Mouse (Mus musculus) embryonic facial prominence, embryonic 13.5 days (tissue): ENCODE data around the gene Trp53rkb. TPM values are rescaled to one million over a fixed set of nuclear protein-coding genes. Genes with fewer than 3 reads are reported as not detected.

ENCODE experiments used
- ATAC-seq: fragments of 200-750 bp; cut with Nextera tagmentation; 2 replicates; pipeline ENCODE4 v1.8.0; 2017; ENCODE audit warnings: low read depth; ENCODE audit not compliant: insufficient number of reproducible peaks, insufficient read depth, low FRiP score, low TSS enrichment
- H3K27ac ChIP-seq: fragments of 300-500 bp; sonication (generic); 2 replicates; pipeline ENCODE4 v1.5.1; 2015; ENCODE audit warnings: moderate library complexity, mild to moderate bottlenecking, inconsistent platforms
- H3K27me3 ChIP-seq: fragments of 300-500 bp; sonication (generic); 2 replicates; pipeline ENCODE4 v1.6.1; 2015; ENCODE audit warnings: mild to moderate bottlenecking, inconsistent platforms
- H3K36me3 ChIP-seq: fragments of 300-500 bp; sonication (generic); 2 replicates; pipeline ENCODE4 v1.6.1; 2015; ENCODE audit warnings: mild to moderate bottlenecking, inconsistent platforms
- H3K4me1 ChIP-seq: fragments of 300-500 bp; sonication (generic); 2 replicates; pipeline ENCODE4 v1.6.1; 2015; ENCODE audit warnings: inconsistent platforms
- H3K4me2 ChIP-seq: fragments of 300-500 bp; sonication (generic); 2 replicates; pipeline ENCODE4 v1.6.1; 2015; ENCODE audit warnings: moderate library complexity, mild to moderate bottlenecking, inconsistent platforms
- H3K4me3 ChIP-seq: fragments of 300-500 bp; sonication (generic); 2 replicates; pipeline ENCODE4 v1.5.1; 2015; ENCODE audit warnings: mild to moderate bottlenecking, inconsistent platforms
- H3K9ac ChIP-seq: fragments of 300-500 bp; sonication (generic); 2 replicates; pipeline ENCODE4 v1.6.1; 2015; ENCODE audit warnings: mild to moderate bottlenecking, inconsistent platforms
- H3K9me3 ChIP-seq: fragments of 300-500 bp; sonication (generic); 2 replicates; pipeline ENCODE4 v1.6.1; 2016; ENCODE audit warnings: inconsistent platforms
- WGBS: fragments of 180-500 bp; shearing (Covaris S2); methylation state at CpG from one replicate; pipeline ENCODE4 v1.1.7; 2015; ENCODE audit warnings: mixed read lengths; 5-methylcytosine and 5-hydroxymethylcytosine counted together
- polyA plus RNA-seq: library from polyadenylated mRNA; unstranded; fragments of >200 nt; fragmentation: Nextera tagmentation; extraction: Ambion mirVana; gene quantifications from 2 replicates; pipeline ENCODE4 v1.2.1, GENCODE M21; 2015

Gene Trp53rkb
- polyA plus RNA-seq, 1 experiment from 2014 or later, result 10.4 TPM

DNA sequence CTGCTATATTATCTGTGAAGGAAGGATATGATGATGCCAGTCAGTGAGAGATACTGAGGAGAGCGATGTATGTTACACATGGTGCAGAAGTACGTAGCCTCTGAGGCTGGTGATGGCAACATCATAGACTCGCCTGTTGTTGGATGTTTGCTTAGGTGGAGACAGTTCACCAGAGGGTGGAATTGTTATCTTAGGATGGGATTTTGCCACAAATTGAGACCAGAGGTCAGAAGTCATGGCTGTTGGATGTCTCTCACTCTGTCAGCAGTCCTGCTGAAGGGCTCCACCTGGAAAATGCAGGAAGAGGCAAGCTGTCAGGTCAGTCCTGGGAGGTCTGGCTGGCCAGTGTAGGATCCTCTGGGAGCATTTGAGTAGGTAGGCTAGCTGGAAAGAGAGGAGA is 29.1 kb downstream of the Trp53rkb start:
- 90% methylated on average over 3 of the region's 3 CpGs for WGBS
- no peak for ATAC-seq

DNA sequence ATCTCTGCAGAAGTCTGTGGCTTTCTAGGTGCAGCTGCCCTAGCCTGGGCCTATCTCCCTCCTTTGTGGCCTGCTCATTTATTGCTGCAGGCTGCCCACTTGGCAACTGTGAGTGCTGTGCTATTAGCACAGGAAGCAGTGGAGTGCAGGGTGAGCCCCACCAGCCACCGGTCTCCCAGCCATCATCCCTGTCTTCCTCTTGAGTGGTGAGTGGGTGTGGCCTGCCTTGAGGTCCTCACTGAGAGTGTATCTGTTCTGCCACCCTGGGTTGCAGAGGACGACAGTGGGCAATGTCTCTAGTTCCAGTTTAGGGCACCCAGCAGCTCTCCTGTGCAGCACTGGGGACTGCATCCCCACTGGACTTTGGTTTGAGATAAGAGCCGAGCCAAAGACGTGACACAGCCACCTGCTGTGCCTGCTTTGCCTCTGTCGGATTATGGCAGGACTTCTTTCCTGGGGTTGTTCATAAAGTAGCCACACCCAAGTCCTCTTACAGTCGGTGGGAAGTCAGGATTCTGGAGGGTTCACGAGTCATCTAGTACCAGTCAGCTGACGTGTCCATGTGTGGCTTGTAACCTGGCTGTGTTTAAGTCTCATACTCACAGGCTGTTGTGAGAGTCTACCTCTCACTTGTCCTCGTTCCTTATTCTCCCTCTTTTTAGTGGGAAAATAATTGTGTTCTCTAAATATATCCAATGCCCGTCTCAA is 29.9 kb downstream of the Trp53rkb start:
- Histone ChIP-seq H3K9me3 (no peaks in the 10 kb centered on the region), H3K27ac (no peak overlapping the region), H3K4me1 (0 out of 2 replicates have a peak, but pooled peaks cover 6% of the 10 kb centered on the region), H3K36me3 (0 out of 2 replicates have a peak, but pooled peaks cover 4% of the 10 kb centered on the region), H3K4me3 (no peak overlapping the region), H3K27me3 (no peaks in the 10 kb centered on the region), H3K4me2 (no peak overlapping the region), H3K9ac (no peak overlapping the region)
- ATAC-seq, result no peak
- WGBS, result 79% methylated on average over 10 of the region's 10 CpGs

More for the DNA sequence above, 29.1 kb downstream of the Trp53rkb start:
- Histone ChIP-seq H3K27ac (no peak overlapping the region), H3K27me3 (no peaks in the 10 kb centered on the region), H3K9me3 (no peaks in the 10 kb centered on the region), H3K36me3 (0 out of 2 replicates have a peak, but pooled peaks cover 5% of the 10 kb centered on the region), H3K4me2 (no peak overlapping the region), H3K9ac (no peak overlapping the region), H3K4me1 (0 out of 2 replicates have a peak, but pooled peaks cover 6% of the 10 kb centered on the region), H3K4me3 (no peak overlapping the region)

DNA sequence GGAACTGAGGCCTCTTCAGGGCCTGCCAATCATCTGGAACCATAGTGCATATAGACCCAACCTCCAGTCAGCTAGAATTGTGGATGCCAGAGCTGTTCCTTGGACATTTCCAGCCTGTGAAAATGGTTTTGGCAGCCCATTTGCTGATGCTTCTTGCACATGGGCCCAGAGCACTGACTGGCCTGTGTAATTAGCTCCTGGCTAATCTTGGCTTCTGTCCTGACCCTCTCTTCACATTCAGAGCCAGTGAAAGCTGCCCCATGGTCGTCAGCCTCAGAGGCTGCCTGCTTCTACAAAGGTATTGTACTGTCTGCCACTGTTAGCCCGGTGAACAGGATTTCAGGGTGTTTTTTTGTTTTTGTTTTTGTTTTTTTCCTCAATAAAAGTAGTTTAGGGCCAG is 30.6 kb downstream of the Trp53rkb start:
- H3K4me1 ChIP-seq, result 0 out of 2 replicates have a peak, but pooled peaks cover 6% of the 10 kb centered on the region
- H3K36me3 ChIP-seq, result peaks cover 3% of the 10 kb centered on the region; the same call in 1 of the 2 replicates
- H3K27me3 ChIP-seq, result no peaks in the 10 kb centered on the region
- H3K4me2 ChIP-seq, result no peak overlapping the region
- no peak overlapping the region for H3K4me3 ChIP-seq
- H3K9me3 ChIP-seq, result no peaks in the 10 kb centered on the region
- 72% methylated on average over 2 of the region's 2 CpGs for WGBS
- H3K27ac ChIP-seq, result no peak overlapping the region
- ATAC-seq, result no peak
- H3K9ac ChIP-seq, result no peak overlapping the region

DNA sequence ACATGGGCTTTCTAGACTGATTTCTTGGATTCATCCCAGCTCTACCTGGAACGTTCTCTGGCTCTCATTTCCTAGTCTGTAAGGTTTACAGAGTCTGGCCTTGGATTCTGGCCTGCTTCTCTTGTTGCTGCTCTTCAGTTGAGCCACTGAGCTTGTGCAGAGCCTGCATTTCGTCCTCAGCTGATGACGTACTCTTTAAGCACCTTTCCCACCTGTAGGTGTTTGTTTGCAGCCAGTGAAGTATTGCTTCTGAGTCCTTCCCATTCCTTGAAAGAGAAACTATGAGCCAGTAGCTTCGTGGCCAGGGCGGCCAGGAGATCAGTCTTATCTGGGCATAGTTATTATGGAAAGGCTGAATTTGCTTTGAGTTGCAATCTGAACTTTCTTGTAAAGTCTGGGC is 32.1 kb downstream of the Trp53rkb start:
- Histone ChIP-seq H3K36me3 (peaks cover 3% of the 10 kb centered on the region; the same call in 1 of the 2 replicates), H3K4me2 (no peak overlapping the region), H3K27ac (no peak overlapping the region), H3K4me1 (0 out of 2 replicates have a peak, but pooled peaks cover 6% of the 10 kb centered on the region), H3K9me3 (no peaks in the 10 kb centered on the region), H3K9ac (no peak overlapping the region), H3K27me3 (no peaks in the 10 kb centered on the region), H3K4me3 (no peak overlapping the region)
- ATAC-seq, result no peak
- WGBS, result 86% methylated on average over 5 of the region's 5 CpGs

DNA sequence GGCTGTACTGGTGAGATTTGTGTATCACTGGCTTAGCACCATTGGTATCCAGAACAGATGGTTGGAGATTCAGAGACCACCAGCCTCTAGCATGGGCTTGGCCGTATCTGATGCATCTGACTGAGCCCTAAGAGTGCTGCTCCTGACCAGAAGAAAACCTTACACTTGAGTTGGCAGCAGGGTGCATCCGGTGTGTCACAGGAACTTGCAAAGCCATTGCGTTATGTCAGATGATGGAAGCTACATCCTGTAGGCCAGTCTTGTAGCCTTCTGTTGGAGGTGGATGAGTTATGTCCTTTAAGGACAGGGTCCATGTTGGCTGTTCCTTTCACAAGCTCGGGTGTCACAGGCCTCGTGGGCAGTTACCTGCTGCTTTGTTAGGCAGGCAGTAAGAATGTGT is 32.7 kb downstream of the Trp53rkb start:
- WGBS, result 94% methylated on average over 5 of the region's 5 CpGs
- ATAC-seq, result no peak

DNA sequence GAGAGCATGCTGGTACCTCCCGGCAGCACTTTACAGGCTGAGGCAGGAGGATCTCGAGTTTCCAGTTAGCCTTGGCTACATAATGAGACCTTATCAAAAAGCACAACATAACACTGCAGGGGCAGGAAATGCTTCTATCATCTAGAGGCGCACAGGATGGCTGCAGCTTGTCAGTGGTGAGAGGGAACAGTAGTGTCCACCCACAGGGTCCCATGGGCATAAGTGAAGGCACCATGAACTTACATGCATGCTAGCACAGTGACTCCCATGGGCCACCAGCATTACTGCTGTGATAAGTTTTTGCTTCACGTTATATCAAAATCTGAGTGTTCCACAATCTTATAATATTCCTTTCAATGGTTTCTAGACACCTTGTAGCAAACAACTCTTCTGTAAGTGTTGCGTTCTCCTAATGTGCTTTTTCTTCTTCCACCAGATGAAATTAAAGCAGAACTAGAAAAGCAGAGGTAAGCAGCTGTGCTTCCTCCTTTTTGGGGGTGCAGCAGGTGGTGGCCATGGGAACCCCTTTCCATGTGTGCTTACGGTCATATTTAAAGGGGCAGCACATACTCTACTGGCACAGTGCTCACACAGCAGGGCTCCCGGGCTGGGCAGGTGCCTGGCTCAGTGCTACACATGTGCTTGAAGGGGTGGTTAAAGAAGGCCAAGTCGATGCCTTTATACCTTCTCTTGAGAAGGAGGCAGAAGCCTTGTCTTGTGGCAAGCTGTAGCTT is 34.3 kb downstream of the Trp53rkb start:
- Histone ChIP-seq H3K4me2 (no peak overlapping the region), H3K9ac (no peak overlapping the region), H3K27ac (no peak overlapping the region), H3K4me1 (no peaks in the 10 kb centered on the region), H3K36me3 (peaks cover 3% of the 10 kb centered on the region; the same call in 1 of the 2 replicates), H3K27me3 (no peaks in the 10 kb centered on the region), H3K4me3 (no peak overlapping the region), H3K9me3 (no peaks in the 10 kb centered on the region)
- ATAC-seq, result no peak
- WGBS, result 84% methylated on average over 8 of the region's 8 CpGs

More for the DNA sequence above, 32.7 kb downstream of the Trp53rkb start:
- Histone ChIP-seq H3K9me3 (no peaks in the 10 kb centered on the region), H3K36me3 (peaks cover 3% of the 10 kb centered on the region; the same call in 1 of the 2 replicates), H3K4me1 (0 out of 2 replicates have a peak, but pooled peaks cover 6% of the 10 kb centered on the region), H3K27ac (no peak overlapping the region), H3K9ac (no peak overlapping the region), H3K27me3 (no peaks in the 10 kb centered on the region), H3K4me3 (no peak overlapping the region), H3K4me2 (no peak overlapping the region)

DNA sequence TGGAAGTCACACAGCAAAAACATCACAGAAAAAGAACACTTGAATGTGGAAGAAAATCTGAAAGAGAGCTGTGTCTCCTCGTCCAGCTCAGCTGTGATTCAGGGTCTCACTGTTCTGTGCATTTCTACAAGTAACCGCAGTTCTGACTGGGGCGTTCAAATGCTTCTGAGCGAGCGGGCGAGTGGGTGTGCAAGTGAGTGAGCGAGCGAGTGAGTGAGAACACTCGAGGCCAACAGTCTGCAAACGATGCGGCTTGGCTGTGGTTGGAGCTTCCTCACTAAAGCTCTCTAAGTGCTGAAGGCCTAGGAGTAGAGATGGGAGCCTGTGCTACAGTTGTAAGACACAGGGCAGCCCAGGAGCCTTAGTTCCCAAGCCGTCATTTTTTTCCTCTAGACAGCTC is 36.0 kb downstream of the Trp53rkb start:
- WGBS, result 91% methylated on average over 12 of the region's 12 CpGs
- Histone ChIP-seq H3K9ac (no peak overlapping the region), H3K27ac (no peak overlapping the region), H3K4me1 (no peaks in the 10 kb centered on the region), H3K36me3 (peaks cover 3% of the 10 kb centered on the region; the same call in 1 of the 2 replicates), H3K4me3 (no peak overlapping the region), H3K9me3 (no peaks in the 10 kb centered on the region), H3K27me3 (no peaks in the 10 kb centered on the region), H3K4me2 (no peak overlapping the region)
- ATAC-seq, result no peak

DNA sequence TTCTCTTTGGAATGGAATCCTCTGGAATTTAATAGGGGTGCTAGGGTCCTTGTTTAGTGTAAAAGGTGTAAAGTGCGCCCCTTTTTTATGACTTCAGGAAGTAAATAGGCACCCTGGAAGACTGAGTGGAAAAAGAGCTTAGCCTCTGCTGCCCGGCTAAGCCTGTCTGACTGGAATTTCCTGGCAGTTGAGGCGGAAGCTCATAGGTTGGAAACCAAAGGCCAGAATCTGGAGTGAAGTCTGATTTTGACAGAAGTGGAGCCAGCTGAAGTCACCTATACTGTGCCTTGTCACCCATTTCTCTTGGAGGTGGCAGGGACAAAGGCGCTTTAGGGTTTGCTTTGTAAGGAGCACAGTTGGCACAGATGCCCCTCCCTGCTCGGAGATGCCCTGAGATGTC is 38.0 kb downstream of the Trp53rkb start:
- Histone ChIP-seq H3K36me3 (peaks cover 12% of the 10 kb centered on the region; the same call in 1 of the 2 replicates), H3K27me3 (no peaks in the 10 kb centered on the region), H3K9ac (no peak overlapping the region), H3K27ac (no peak overlapping the region), H3K4me3 (no peak overlapping the region), H3K9me3 (no peaks in the 10 kb centered on the region), H3K4me1 (no peaks in the 10 kb centered on the region), H3K4me2 (no peak overlapping the region)
- ATAC-seq, result no peak
- WGBS, result 82% methylated on average over 5 of the region's 5 CpGs

DNA sequence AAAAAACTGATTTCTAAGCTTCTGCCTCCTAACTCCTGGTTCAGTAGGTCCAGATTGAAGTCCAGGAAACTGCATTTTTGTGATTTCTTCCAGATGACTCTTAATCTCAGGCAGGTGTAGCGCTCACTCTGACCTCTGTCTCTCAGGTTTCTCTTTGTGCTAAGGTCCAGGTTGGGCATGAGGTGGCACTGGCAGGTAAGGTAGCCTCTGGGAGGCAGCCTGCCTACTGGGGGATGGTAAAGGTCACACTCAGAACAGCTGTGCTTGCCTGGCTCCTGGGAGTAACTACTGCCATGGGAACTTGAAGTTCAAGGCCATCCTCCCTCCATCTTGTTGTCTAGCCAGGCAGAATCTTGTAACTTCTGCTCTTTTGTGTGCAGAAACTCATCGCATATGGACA is 41.8 kb downstream of the Trp53rkb start:
- H3K4me2 ChIP-seq, result no peak overlapping the region
- 88% methylated on average over 2 of the region's 2 CpGs for WGBS
- no peak overlapping the region for H3K9ac ChIP-seq
- no peaks in the 10 kb centered on the region for H3K9me3 ChIP-seq
- H3K4me3 ChIP-seq, result no peak overlapping the region
- H3K36me3 ChIP-seq, result peaks cover 34% of the 10 kb centered on the region
- no peak for ATAC-seq
- no peaks in the 10 kb centered on the region for H3K27me3 ChIP-seq
- H3K27ac ChIP-seq, result no peak overlapping the region
- no peaks in the 10 kb centered on the region for H3K4me1 ChIP-seq

DNA sequence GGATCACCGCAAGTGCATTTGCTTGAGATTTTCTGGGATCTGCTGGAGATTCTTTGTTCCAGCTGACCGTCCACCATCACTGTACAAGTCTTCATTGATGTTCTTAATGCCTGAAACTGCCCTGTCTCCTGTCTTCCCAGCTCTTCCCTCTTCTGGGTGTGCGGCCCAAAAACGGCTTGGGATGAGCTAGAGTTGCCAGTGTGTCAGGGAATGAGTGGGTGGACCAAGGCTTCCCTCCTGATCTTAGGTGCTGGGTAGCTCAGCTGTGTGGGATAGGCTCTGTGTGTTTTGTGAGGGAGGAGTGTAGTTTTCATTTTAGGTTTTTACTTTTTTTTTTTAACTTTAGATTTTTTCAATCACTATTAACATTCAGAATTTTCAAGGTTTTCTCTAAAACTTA is 42.5 kb downstream of the Trp53rkb start:
- H3K27ac ChIP-seq, result no peak overlapping the region
- H3K4me1 ChIP-seq, result no peaks in the 10 kb centered on the region
- H3K36me3 ChIP-seq, result peaks cover 34% of the 10 kb centered on the region
- no peak overlapping the region for H3K9ac ChIP-seq
- H3K9me3 ChIP-seq, result no peaks in the 10 kb centered on the region
- no peaks in the 10 kb centered on the region for H3K27me3 ChIP-seq
- WGBS, result 89% methylated on average over 4 of the region's 4 CpGs
- no peak overlapping the region for H3K4me3 ChIP-seq
- H3K4me2 ChIP-seq, result no peak overlapping the region
- no peak for ATAC-seq

DNA sequence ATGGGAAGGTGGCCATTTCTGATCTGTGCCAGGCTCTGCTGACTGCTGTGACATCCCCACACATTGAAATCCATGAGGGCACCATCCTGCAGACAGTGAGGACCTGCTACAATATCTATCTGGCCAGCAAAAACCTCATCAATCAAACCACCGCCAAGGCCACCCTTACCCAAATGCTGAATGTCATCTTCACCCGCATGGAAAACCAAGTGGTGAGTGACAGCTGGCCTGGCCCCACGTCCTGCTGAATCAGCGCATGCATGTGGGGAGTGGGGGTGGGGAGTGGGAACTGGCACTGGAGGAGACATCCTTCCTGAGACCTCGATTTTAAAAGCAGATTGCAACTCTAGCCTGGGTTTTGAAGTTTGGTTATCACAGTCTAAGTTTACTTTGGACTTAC is 43.2 kb downstream of the Trp53rkb start:
- H3K9ac ChIP-seq, result no peak overlapping the region
- no peak overlapping the region for H3K27ac ChIP-seq
- H3K27me3 ChIP-seq, result no peaks in the 10 kb centered on the region
- H3K4me1 ChIP-seq, result no peaks in the 10 kb centered on the region
- ATAC-seq, result no peak
- H3K4me2 ChIP-seq, result no peak overlapping the region
- H3K4me3 ChIP-seq, result no peak overlapping the region
- H3K36me3 ChIP-seq, result peaks cover 34% of the 10 kb centered on the region
- H3K9me3 ChIP-seq, result no peaks in the 10 kb centered on the region
- 74% methylated on average over 5 of the region's 5 CpGs for WGBS

DNA sequence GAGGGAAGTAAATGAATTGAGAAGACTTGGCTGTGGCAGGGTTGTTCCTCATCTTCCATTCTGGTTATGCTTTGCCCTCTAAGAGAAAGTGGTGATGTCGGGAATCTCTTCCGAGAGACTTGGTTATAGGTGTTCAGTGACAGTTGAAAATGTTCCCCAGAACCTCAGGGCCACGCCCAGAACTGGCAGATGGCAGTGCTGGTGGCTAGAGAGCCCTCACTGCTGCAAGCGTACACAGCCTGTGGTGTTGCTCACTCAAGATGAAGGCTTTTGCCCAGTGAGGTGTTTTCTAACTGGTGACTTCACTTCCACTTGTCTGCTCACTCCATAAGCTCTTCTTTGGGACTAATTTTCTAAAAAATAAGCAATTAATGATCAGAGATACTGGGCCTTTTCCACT is 49.5 kb downstream of the Trp53rkb start:
- no peak for ATAC-seq
- peaks cover 47% of the 10 kb centered on the region for H3K36me3 ChIP-seq

More for the DNA sequence above, 49.5 kb downstream of the Trp53rkb start:
- no peak overlapping the region for H3K27ac ChIP-seq
- H3K27me3 ChIP-seq, result no peaks in the 10 kb centered on the region
- peaks cover 7% of the 10 kb centered on the region; the same call in 1 of the 2 replicates for H3K4me1 ChIP-seq
- no peaks in the 10 kb centered on the region for H3K9me3 ChIP-seq
- 89% methylated on average over 4 of the region's 4 CpGs for WGBS
- H3K9ac ChIP-seq, result no peak overlapping the region
- no peak overlapping the region for H3K4me3 ChIP-seq
- no peak overlapping the region for H3K4me2 ChIP-seq
